Mouse (Mus musculus): ENCODE measurements around the gene Pacs1.
A peak's percentile ranks its signal among the peaks of the same experiment; 100 is the strongest.

The Pacs1 gene

GRCm38 (mm10) chr19:5272801-5273733 is at the start of gene Pacs1:
Gene Pacs1, minus strand, starts transcription at chr19:5273119.
- DNase-seq (ENCODE audit: low spot score) = peak; percentile 94

GRCm38 (mm10) chr19:5313189-5313588 is 40.3 kb upstream of the Pacs1 start:
- DNase-seq (ENCODE audit: low spot score) = no peak

- DNase-seq (ENCODE audit: low spot score) = peak; percentile 45
Measured at GRCm38 (mm10) chr19:5309025-5309424, 36.1 kb upstream of the Pacs1 start.

GRCm38 (mm10) chr19:5306968-5307734 is 34.2 kb upstream of the Pacs1 start:
- DNase-seq (ENCODE audit: low spot score) = no peak

GRCm38 (mm10) chr19:5306279-5306678 is 33.4 kb upstream of the Pacs1 start:
- DNase-seq (ENCODE audit: low spot score) = no peak

GRCm38 (mm10) chr19:5302455-5302854 is 29.5 kb upstream of the Pacs1 start:
- peak; percentile 75 for DNase-seq (ENCODE audit: low spot score)

- no peak for DNase-seq (ENCODE audit: low spot score)
Measured at GRCm38 (mm10) chr19:5300588-5300987, 27.7 kb upstream of the Pacs1 start.

- peak; percentile 65 for DNase-seq (ENCODE audit: low spot score)
Measured at GRCm38 (mm10) chr19:5297903-5298800, 25.2 kb upstream of the Pacs1 start, which contains the start of gene Gal3st3. Gene Gal3st3, plus strand, starts transcription at chr19:5298331.

- no peak for DNase-seq (ENCODE audit: low spot score)
Measured at GRCm38 (mm10) chr19:5296630-5297029, 23.7 kb upstream of the Pacs1 start.

GRCm38 (mm10) chr19:5295736-5296075 is 22.8 kb upstream of the Pacs1 start:
- DNase-seq (ENCODE audit: low spot score) = no peak

- peak; percentile 100 for DNase-seq (ENCODE audit: low spot score)
Measured at GRCm38 (mm10) chr19:5294972-5295735, 22.2 kb upstream of the Pacs1 start, which contains the start of gene Sf3b2. Gene Sf3b2, minus strand, starts transcription at chr19:5295455.

- no peak for DNase-seq (ENCODE audit: low spot score)
Measured at GRCm38 (mm10) chr19:5278381-5278780, 5.5 kb upstream of the Pacs1 start.

GRCm38 (mm10) chr19:5277140-5277539 is 4.2 kb upstream of the Pacs1 start:
- DNase-seq (ENCODE audit: low spot score) = peak; percentile 39

GRCm38 (mm10) chr19:5276531-5276930 is 3.6 kb upstream of the Pacs1 start:
- DNase-seq (ENCODE audit: low spot score) = peak; percentile 25

GRCm38 (mm10) chr19:5275736-5276135 is 2.8 kb upstream of the Pacs1 start:
- no peak for DNase-seq (ENCODE audit: low spot score)

- DNase-seq (ENCODE audit: low spot score) = no peak
Measured at GRCm38 (mm10) chr19:5274641-5275040, 1.7 kb upstream of the Pacs1 start.

- DNase-seq (ENCODE audit: low spot score) = no peak
Measured at GRCm38 (mm10) chr19:5273916-5274315, 997 bp upstream of the Pacs1 start.

GRCm38 (mm10) chr19:5272326-5272795 is 558 bp downstream of the Pacs1 start:
- DNase-seq (ENCODE audit: low spot score) = peak; percentile 42

GRCm38 (mm10) chr19:5271430-5271829 is 1.5 kb downstream of the Pacs1 start:
- DNase-seq (ENCODE audit: low spot score) = no peak

GRCm38 (mm10) chr19:5269392-5269791 is 3.5 kb downstream of the Pacs1 start:
- DNase-seq (ENCODE audit: low spot score) = no peak

GRCm38 (mm10) chr19:5268875-5269274 is 4.0 kb downstream of the Pacs1 start:
- no peak for DNase-seq (ENCODE audit: low spot score)
